Mouse (Mus musculus): ENCODE results near the gene Pax9. TPM values are rescaled to one million over a fixed set of nuclear protein-coding genes. Genes with fewer than 3 reads are reported as not detected.
A peak's percentile ranks its signal among the peaks of the same experiment; 100 is the strongest.

Pax9 gene
- under 1 TPM; 0.22 to 0.24 TPM for total RNA-seq (2021)
- long read RNA-seq, experiment 1: 0 reads
- long read RNA-seq, experiment 2: 0 reads

- intact Hi-C loops (cut with DNase I): no loop called here
- no peak for DNase-seq
Measured at GRCm38 (mm10) chr12:56691427-56692079, at the start of gene Pax9. Gene Pax9, plus strand, starts transcription at chr12:56691767.

GRCm38 (mm10) chr12:56669451-56670122, 22.0 kb upstream of the Pax9 start:
- DNase-seq: no peak
- intact Hi-C loops (cut with DNase I): no loop called here

- intact Hi-C loops (cut with DNase I): no loop called here
- DNase-seq: no peak
Measured at GRCm38 (mm10) chr12:56670795-56671194, 20.8 kb upstream of the Pax9 start.

GRCm38 (mm10) chr12:56674726-56675125, 16.8 kb upstream of the Pax9 start:
- no peak for DNase-seq
- intact Hi-C loops (cut with DNase I): loop anchor here (5.0 kb wide), 1 partner anchor 508 kb away; no protein-coding TSS in a partner anchor

- DNase-seq: no peak
- intact Hi-C loops (cut with DNase I): loop anchor here (5.0 kb wide), 1 partner anchor 505 kb away; no protein-coding TSS in a partner anchor
Measured at GRCm38 (mm10) chr12:56677620-56678019, 13.9 kb upstream of the Pax9 start.

GRCm38 (mm10) chr12:56681096-56681811, 10.3 kb upstream of the Pax9 start:
- DNase-seq: peak in 1 of 2 experiments; percentile 26
- intact Hi-C loops (cut with DNase I): loop anchor here (2.0 to 10.0 kb wide), 2 partner anchors 156 to 306 kb away; no protein-coding TSS in a partner anchor

- intact Hi-C loops (cut with DNase I): loop anchor here (10.0 kb wide), 1 partner anchor 163 kb away; no protein-coding TSS in a partner anchor
- no peak for DNase-seq
Measured at GRCm38 (mm10) chr12:56687640-56688481, 3.7 kb upstream of the Pax9 start.

- DNase-seq: no peak
- intact Hi-C loops (cut with DNase I): loop anchor here (10.0 kb wide), 1 partner anchor 164 kb away; no protein-coding TSS in a partner anchor
Measured at GRCm38 (mm10) chr12:56688482-56688840, 3.1 kb upstream of the Pax9 start.

- no peak for DNase-seq
- intact Hi-C loops (cut with DNase I): loop anchor here (10.0 kb wide), 1 partner anchor 164 kb away; no protein-coding TSS in a partner anchor
Measured at GRCm38 (mm10) chr12:56688920-56689319, 2.6 kb upstream of the Pax9 start.

- no peak for DNase-seq
- intact Hi-C loops (cut with DNase I): loop anchor here (10.0 kb wide), 1 partner anchor 165 kb away; no protein-coding TSS in a partner anchor
Measured at GRCm38 (mm10) chr12:56689331-56689730, 2.2 kb upstream of the Pax9 start.

GRCm38 (mm10) chr12:56689736-56690135, 1.8 kb upstream of the Pax9 start:
- intact Hi-C loops (cut with DNase I): loop anchor here (10.0 kb wide), 1 partner anchor 165 kb away; no protein-coding TSS in a partner anchor
- peak; percentile 26 to 41 for DNase-seq

- intact Hi-C loops (cut with DNase I): no loop called here
- no peak for DNase-seq
Measured at GRCm38 (mm10) chr12:56690366-56690765, 1.2 kb upstream of the Pax9 start.

GRCm38 (mm10) chr12:56691001-56691400, 566 bp upstream of the Pax9 start:
- intact Hi-C loops (cut with DNase I): no loop called here
- DNase-seq: no peak

- intact Hi-C loops (cut with DNase I): no loop called here
- no peak for DNase-seq
Measured at GRCm38 (mm10) chr12:56692536-56692935, 969 bp downstream of the Pax9 start.

- DNase-seq: no peak
- intact Hi-C loops (cut with DNase I): no loop called here
Measured at GRCm38 (mm10) chr12:56693411-56694098, 2.0 kb downstream of the Pax9 start.

GRCm38 (mm10) chr12:56694361-56694760, 2.8 kb downstream of the Pax9 start:
- intact Hi-C loops (cut with DNase I): no loop called here
- no peak for DNase-seq

GRCm38 (mm10) chr12:56694936-56695335, 3.4 kb downstream of the Pax9 start:
- intact Hi-C loops (cut with DNase I): loop anchor here (5.0 kb wide), 1 partner anchor 842 kb away; no protein-coding TSS in a partner anchor
- no peak for DNase-seq

GRCm38 (mm10) chr12:56695358-56696173, 4.0 kb downstream of the Pax9 start:
- intact Hi-C loops (cut with DNase I): loop anchor here (5.0 kb wide), 1 partner anchor 842 kb away; no protein-coding TSS in a partner anchor
- DNase-seq: peak; percentile 58 to 73
